ENCODE assay signal across 7 mouse cellular contexts in genomic region chr3:31022895-31023436, GRCm38 (mm10). TPM values are rescaled to one million over a fixed set of nuclear protein-coding genes. Genes with fewer than 3 reads are reported as not detected.
DNase-seq lines count a peak whose midpoint lies in the region; ATAC-seq lines count a peak whose summit lies in the region.

No protein-coding gene starts in this region.

- no peak overlapping the region for H3K4me3 ChIP-seq in embryonic facial prominence, embryonic 13.5 days
- no peak overlapping the region for H3K4me3 ChIP-seq in intestine, embryonic 14.5 days (ENCODE audit: low read depth, low read length)
- H3K4me3 ChIP-seq in lung, embryonic 16.5 days (ENCODE audit: low read length) = no peak overlapping the region

- H3K9me3 ChIP-seq in embryonic facial prominence, embryonic 13.5 days = no peaks in the 10 kb centered on the region
- H3K9me3 ChIP-seq in intestine, embryonic 14.5 days (ENCODE audit: control insufficient read depth, low read length) = no peaks in the 10 kb centered on the region
- H3K9me3 ChIP-seq in lung, embryonic 16.5 days (ENCODE audit: control insufficient read depth, low read length) = no peaks in the 10 kb centered on the region

- peak; percentile 90 for ATAC-seq in embryonic facial prominence, embryonic 13.5 days (ENCODE audit: insufficient number of reproducible peaks, insufficient read depth, low FRiP score, low TSS enrichment, low read depth)
- peak; percentile 56 for ATAC-seq in intestine, embryonic 14.5 days (replicated peaks; ENCODE audit: low FRiP score, low TSS enrichment, low read depth)
- ATAC-seq in lung, embryonic 16.5 days (ENCODE audit: low read depth) = peak; percentile 87

- peak overlapping the region; percentile 36 for H3K4me2 ChIP-seq in embryonic facial prominence, embryonic 13.5 days
- H3K4me2 ChIP-seq in intestine, embryonic 14.5 days (ENCODE audit: low read length) = no peak overlapping the region
- 0 out of 2 replicates have a peak overlapping the region, but pooled peaks have one; percentile 13 for H3K4me2 ChIP-seq in lung, embryonic 16.5 days (ENCODE audit: low read depth, low read length)

- H3K4me1 ChIP-seq in embryonic facial prominence, embryonic 13.5 days = peaks cover 28% of the 10 kb centered on the region
- H3K4me1 ChIP-seq in intestine, embryonic 14.5 days (replicated peaks; ENCODE audit: control insufficient read depth, insufficient read depth, low read length) = peaks cover 2% of the 10 kb centered on the region; the same call in 1 of the 2 replicates
- peaks cover 13% of the 10 kb centered on the region for H3K4me1 ChIP-seq in lung, embryonic 16.5 days (replicated peaks; ENCODE audit: control insufficient read depth, insufficient read depth, low read length)

- H3K9ac ChIP-seq in embryonic facial prominence, embryonic 13.5 days = peak overlapping the region; percentile 32; the same call in 1 of the 2 replicates
- H3K9ac ChIP-seq in intestine, embryonic 14.5 days (ENCODE audit: low read length) = no peak overlapping the region
- H3K9ac ChIP-seq in lung, embryonic 16.5 days (ENCODE audit: low read length) = no peak overlapping the region

- no peaks in the 10 kb centered on the region for H3K27me3 ChIP-seq in embryonic facial prominence, embryonic 13.5 days
- H3K27me3 ChIP-seq in intestine, embryonic 14.5 days (replicated peaks; ENCODE audit: control insufficient read depth, insufficient read depth, low read length) = no peaks in the 10 kb centered on the region
- no peaks in the 10 kb centered on the region for H3K27me3 ChIP-seq in lung, embryonic 16.5 days (ENCODE audit: control insufficient read depth, insufficient read depth, low read depth, low read length)

- DNase-seq in R1 (ENCODE audit: low read depth, low spot score) = peak; percentile 78
- DNase-seq in intestine, embryonic 14.5 days (ENCODE audit: low spot score) = no peak
- no peak for DNase-seq in cerebellum, adult 8-10 months
- no peak for DNase-seq in frontal cortex, postnatal 36 days (ENCODE audit: low spot score in 2 of 2)
- no peak for DNase-seq in layer of hippocampus, adult 9-11 months

- peak overlapping the region; percentile 78 for H3K27ac ChIP-seq in embryonic facial prominence, embryonic 13.5 days
- H3K27ac ChIP-seq in intestine, embryonic 14.5 days (ENCODE audit: low read depth) = 0 out of 2 replicates have a peak overlapping the region, but pooled peaks have one; percentile 12
- H3K27ac ChIP-seq in lung, embryonic 16.5 days (ENCODE audit: low read length) = peak overlapping the region; percentile 73

- H3K36me3 ChIP-seq in embryonic facial prominence, embryonic 13.5 days = 0 out of 2 replicates have a peak, but pooled peaks cover 11% of the 10 kb centered on the region
- peaks cover 19% of the 10 kb centered on the region for H3K36me3 ChIP-seq in intestine, embryonic 14.5 days (ENCODE audit: control insufficient read depth, insufficient read depth, low read length)
- H3K36me3 ChIP-seq in lung, embryonic 16.5 days (ENCODE audit: control insufficient read depth, insufficient read depth, low read length) = peaks cover 5% of the 10 kb centered on the region

- 10% methylated on average over 7 of the region's 7 CpGs for WGBS in embryonic facial prominence, embryonic 13.5 days
- 15% methylated on average over 7 of the region's 7 CpGs for WGBS in intestine, embryonic 14.5 days
- 13% methylated on average over 7 of the region's 7 CpGs for WGBS in lung, embryonic 16.5 days

RNA-seq across cellular contexts. Expression of gene Prkci, which starts 27.4 kb away (rescaled TPM):
- 39.0 and 39.3 TPM in 2 replicates for polyA plus RNA-seq in embryonic facial prominence, embryonic 13.5 days (2015; fragmentation: Nextera tagmentation; extraction: Ambion mirVana)
- polyA plus RNA-seq in intestine, embryonic 14.5 days (2014; fragmentation: Nextera tagmentation; extraction: Ambion mirVana) = 48.0 and 51.8 TPM in 2 replicates
- 51.0 and 53.2 TPM in 2 replicates for polyA plus RNA-seq in lung, embryonic 16.5 days (2015; fragmentation: Nextera tagmentation; extraction: Ambion mirVana)

RNA-seq across cellular contexts. Expression of gene Phc3, which starts 53.8 kb away (rescaled TPM):
- polyA plus RNA-seq in embryonic facial prominence, embryonic 13.5 days (2015; fragmentation: Nextera tagmentation; extraction: Ambion mirVana) = 8.1 and 9.4 TPM in 2 replicates
- polyA plus RNA-seq in intestine, embryonic 14.5 days (2014; fragmentation: Nextera tagmentation; extraction: Ambion mirVana) = 8.8 and 9.1 TPM in 2 replicates
- 6.7 and 7.2 TPM in 2 replicates for polyA plus RNA-seq in lung, embryonic 16.5 days (2015; fragmentation: Nextera tagmentation; extraction: Ambion mirVana)

Comparison
In these comparisons a context has a peak if more than half of its experiments do, and no peak if none do; other contexts are left out.
1. H3K27ac ChIP-seq: peak in every context shown above with its lines; median percentile 78 in embryonic facial prominence, embryonic 13.5 days; 73 in lung, embryonic 16.5 days; 12 in intestine, embryonic 14.5 days.